Mouse (Mus musculus): ENCODE results near the gene B2m.

- TF ChIP-seq GATA1 (IDR thresholded peaks at IDR 0.05; ENCODE audit: borderline replicate concordance, low read length) (no peak), FLI1 (IDR thresholded peaks at IDR 0.05; ENCODE audit: low read length) (no peak)
These were observed 7.8 kb downstream of the B2m start for GRCm38 (mm10) chr2:122155292-122155691.

Measured in megakaryocyte, embryonic 14.5 days (primary cell).